Mouse (Mus musculus): ENCODE results near the gene Foxn3. TPM values are rescaled to one million over a fixed set of nuclear protein-coding genes. Genes with fewer than 3 reads are reported as not detected.

Gene Foxn3
- polyA plus RNA-seq, 1 experiment, result 35.7 TPM

DNA sequence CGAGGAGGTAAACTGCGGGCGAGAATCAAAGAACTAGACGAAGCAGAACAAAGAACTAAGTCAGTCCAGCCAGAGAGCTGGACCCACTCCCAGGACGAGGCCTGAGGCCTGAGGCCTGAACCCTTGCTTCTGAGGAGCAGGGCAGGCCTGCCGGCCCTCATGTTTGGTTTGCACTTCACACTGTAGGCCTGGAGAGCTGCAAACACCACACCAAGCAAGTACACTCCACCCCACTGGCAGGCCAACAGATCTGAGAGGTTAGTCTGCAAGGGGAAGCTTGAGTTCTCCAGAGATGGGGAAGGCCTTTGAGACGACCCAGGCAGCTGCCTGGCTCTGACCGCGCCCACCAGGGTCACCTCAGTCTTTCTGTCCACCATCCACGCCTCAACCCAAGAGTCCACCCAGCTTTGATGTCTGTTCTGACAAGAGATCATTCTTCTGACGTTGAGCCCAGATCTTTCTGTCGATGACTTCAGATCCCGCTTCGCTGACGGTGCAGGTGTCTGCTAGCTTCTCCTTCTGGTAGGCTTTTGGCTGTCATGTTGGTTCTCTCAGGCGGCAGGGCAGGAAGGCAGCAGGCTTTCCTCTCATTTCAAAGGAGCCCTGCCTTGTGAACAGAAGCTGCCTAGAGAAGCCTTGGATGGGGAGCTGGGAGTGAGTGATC lies 231.1 kb downstream of the Foxn3 start:
- peak; percentile 58 for DNase-seq (ENCODE audit: low read depth)
- no peak for TF ChIP-seq POLR2A (IDR thresholded peaks at IDR 0.05; ENCODE audit: borderline replicate concordance, extremely low read depth, insufficient read depth, insufficient read length, poor library complexity, severe bottlenecking)
- TF ChIP-seq CTCF (IDR thresholded peaks at IDR 0.05; ENCODE audit: borderline replicate concordance, extremely low read depth, insufficient read depth, insufficient read length), result no peak

DNA sequence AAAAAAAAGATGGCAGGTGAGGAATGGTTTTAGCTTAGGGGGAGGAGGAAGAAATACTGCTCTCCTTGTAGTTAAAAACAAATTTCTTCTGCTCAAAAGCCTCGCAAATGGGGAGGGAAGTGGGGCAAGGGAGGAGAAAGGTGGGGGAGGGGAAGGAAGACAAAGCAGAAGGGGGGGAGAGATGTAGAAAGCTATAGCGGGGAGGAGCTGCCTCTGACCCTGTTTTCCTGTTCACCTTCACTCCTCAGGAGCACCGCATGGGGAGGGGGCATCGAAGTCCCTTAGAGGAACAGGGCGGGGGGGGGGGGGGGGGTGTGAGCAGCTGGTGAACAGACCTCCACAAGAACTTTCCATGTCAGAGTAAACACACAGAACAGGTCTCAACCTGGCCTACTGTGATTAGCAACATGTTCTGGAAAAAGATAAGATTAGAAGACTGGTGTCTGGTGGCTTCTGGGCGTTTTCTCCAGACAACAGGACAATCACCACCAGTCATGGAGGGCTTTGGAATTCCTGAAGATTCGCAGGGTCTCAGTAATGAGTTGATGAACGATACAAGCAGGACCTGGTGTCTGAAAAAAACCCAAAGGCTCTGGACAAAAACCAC lies 231.9 kb downstream of the Foxn3 start:
- DNase-seq (ENCODE audit: low read depth), result no peak
- TF ChIP-seq POLR2A (IDR thresholded peaks at IDR 0.05; ENCODE audit: borderline replicate concordance, extremely low read depth, insufficient read depth, insufficient read length, poor library complexity, severe bottlenecking), result no peak
- no peak for TF ChIP-seq CTCF (IDR thresholded peaks at IDR 0.05; ENCODE audit: borderline replicate concordance, extremely low read depth, insufficient read depth, insufficient read length)

DNA sequence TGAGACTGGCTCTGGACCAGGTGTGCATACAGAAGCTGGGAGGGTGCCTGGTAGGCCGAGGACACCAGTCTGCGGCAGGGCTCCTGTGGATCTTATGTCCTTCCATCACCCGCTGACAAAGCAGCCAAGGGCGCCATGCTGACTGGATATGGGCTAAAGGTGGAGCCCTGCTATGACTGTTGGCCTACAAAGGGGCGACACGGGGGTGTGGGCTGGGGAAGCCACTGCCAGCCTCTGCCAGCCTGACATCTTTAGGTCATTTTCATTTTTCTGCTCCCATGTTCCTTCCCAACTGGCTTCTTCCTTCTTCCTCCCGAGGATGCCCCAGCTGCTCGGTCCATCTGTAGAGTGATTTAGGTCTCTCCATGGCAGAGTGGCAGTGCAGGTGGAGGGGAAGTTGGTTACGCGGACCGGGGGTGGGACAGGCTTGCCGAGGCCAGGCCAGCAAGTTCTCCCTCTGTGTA lies 232.5 kb downstream of the Foxn3 start:
- TF ChIP-seq CTCF (IDR thresholded peaks at IDR 0.05; ENCODE audit: borderline replicate concordance, extremely low read depth, insufficient read depth, insufficient read length) (no peak), POLR2A (IDR thresholded peaks at IDR 0.05; ENCODE audit: borderline replicate concordance, extremely low read depth, insufficient read depth, insufficient read length, poor library complexity, severe bottlenecking) (no peak)
- no peak for DNase-seq (ENCODE audit: low read depth)

DNA sequence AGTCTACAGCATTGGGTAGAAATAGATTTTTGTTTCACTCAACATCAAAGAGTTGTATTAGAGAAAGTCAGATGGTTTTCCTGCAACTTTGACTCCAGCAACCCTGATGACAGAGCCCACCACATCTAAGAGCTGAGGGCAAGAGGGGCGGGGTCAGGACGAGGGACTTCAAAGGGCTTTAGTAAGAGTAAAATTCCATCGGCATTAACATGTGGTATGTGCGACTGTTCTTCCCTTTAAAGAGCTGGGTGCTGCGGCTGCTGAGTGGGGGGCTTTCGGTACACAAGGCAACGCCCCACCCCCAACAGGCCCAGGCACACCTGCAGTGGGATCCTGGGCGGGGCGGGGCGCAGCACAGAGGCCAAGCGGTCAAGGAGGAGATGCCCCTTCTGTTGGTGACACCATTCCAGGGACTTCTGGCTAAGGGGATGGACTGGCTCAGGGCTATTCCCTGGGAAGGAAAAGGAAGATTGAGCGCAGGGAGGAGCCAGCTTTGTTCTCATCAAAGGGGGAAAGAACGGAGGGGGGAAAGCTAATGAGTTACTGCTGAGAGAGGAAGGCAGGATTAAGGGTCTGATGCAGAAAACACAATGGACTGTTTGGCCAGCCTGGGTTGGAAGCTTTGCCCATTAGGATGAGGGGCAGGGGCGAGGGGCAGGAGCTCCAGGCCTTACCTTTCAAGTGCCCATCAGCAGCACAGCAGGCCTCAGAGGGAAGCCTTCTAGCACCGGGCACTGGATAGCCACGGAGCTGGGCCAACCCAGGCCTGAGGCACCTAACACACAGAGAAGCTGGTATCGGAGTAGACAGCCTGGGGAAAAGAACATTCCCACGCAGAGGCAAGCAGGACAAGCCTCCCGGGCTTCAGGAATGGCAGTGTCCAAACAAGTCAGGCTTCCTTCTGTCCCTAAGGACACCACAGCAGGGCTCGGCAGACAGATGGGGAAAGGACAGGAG lies 233.8 kb downstream of the Foxn3 start:
- no peak for TF ChIP-seq POLR2A (IDR thresholded peaks at IDR 0.05; ENCODE audit: borderline replicate concordance, extremely low read depth, insufficient read depth, insufficient read length, poor library complexity, severe bottlenecking)
- TF ChIP-seq CTCF (IDR thresholded peaks at IDR 0.05; ENCODE audit: borderline replicate concordance, extremely low read depth, insufficient read depth, insufficient read length), result no peak
- peak; percentile 89 for DNase-seq (ENCODE audit: low read depth)

DNA sequence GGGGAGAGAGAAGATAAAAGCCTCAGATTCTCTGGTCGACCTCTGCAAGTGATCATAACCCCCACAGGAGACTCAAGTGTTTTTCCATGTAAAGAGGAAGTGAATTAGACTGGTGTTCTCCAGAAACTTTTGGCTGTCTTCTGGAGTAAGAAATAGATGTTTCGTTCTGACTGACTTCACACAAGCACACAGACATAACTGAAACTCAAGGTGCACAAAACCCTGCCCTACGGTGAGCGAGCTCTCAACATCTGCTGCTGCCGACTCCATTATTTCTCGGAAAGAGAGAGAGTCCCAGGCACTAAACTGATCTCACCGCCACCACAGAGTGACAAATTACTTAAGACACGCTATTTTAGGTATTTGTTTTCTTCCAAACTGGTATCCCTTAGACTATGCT lies 237.2 kb downstream of the Foxn3 start:
- TF ChIP-seq POLR2A (IDR thresholded peaks at IDR 0.05; ENCODE audit: borderline replicate concordance, extremely low read depth, insufficient read depth, insufficient read length, poor library complexity, severe bottlenecking), result no peak
- TF ChIP-seq CTCF (IDR thresholded peaks at IDR 0.05; ENCODE audit: borderline replicate concordance, extremely low read depth, insufficient read depth, insufficient read length), result no peak
- no peak for DNase-seq (ENCODE audit: low read depth)

DNA sequence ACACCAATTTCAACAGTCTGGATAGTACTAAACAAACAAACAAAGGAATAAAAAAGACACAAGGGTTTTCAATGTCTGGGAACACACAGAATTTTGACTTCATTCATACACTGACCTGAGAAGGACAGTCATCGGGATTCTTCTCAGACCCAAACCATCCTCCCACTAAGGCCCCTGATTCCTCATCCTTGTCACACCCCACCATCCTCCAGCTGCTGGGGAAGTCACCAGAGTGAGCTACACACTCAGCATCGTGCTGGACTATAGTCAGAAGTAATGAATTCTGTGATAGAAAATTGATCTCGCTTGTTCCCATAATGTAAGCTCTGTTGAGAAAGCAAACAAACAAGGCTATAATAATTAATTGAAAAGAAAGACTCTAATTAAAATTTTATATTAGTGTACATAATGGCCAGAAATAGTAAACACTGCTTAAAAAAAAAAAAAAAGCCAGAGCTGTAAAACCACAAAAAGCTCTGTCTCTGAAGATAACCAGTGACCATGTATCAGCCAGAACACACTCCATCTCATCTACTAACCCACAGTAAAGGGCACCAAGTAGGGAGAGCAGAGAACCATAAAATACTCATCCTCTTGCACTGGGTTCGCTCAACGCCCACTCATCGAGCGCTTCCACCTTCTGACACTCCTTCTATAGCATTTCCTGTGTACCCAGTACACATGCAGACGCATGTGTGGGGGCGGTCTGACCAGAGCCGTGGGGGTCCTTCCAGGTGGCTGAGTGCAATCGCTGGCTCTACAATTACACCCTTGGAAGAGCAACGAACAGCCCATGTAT lies 241.6 kb downstream of the Foxn3 start:
- DNase-seq (ENCODE audit: low read depth), result no peak
- TF ChIP-seq POLR2A (IDR thresholded peaks at IDR 0.05; ENCODE audit: borderline replicate concordance, extremely low read depth, insufficient read depth, insufficient read length, poor library complexity, severe bottlenecking) (no peak), CTCF (IDR thresholded peaks at IDR 0.05; ENCODE audit: borderline replicate concordance, extremely low read depth, insufficient read depth, insufficient read length) (no peak)

DNA sequence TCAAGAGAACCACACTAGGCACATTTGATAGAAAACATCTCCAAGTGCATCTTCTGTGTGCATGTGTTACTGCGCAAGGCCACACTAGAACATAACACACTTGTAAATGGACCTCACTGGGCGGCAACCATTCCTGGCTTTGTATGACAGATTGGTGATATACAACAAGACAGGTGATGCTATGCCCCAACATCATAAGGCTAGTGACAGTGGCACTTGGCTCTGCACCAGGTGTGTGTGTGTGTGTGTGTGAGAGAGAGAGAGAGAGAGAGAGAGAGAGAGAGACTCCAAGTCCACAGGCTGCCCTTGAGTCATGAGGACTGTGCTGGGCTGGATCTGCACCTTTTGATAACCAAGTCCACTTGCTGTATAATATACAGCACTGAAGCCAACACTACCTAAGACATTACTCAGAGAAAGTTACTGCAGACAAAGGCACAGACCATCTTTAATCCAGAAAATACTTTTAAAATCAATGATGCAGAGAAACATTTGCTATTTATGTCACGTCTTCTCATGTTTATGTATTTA lies 242.4 kb downstream of the Foxn3 start:
- DNase-seq (ENCODE audit: low read depth), result no peak
- TF ChIP-seq POLR2A (IDR thresholded peaks at IDR 0.05; ENCODE audit: borderline replicate concordance, extremely low read depth, insufficient read depth, insufficient read length, poor library complexity, severe bottlenecking) (no peak), CTCF (IDR thresholded peaks at IDR 0.05; ENCODE audit: borderline replicate concordance, extremely low read depth, insufficient read depth, insufficient read length) (no peak)

DNA sequence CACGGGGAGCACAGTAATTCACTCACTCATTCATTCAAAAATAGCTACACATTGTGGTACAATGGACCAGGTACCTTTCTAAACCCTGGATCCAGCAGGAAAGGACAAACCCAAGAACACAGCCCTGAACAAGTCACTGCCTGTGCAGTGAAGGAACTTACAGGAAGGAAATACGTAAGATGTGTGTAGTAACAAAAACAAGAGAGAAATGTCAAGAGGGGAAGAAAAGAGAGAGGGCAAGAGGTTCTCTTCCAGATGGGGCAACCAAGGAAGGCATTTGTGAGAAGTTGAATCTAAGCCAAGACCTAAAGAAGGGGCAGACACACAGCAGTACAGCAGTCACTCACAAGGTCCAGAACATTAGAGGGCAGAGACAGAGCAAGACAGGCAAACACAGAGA lies 243.5 kb downstream of the Foxn3 start:
- no peak for DNase-seq (ENCODE audit: low read depth)
- TF ChIP-seq CTCF (IDR thresholded peaks at IDR 0.05; ENCODE audit: borderline replicate concordance, extremely low read depth, insufficient read depth, insufficient read length), result no peak
- no peak for TF ChIP-seq POLR2A (IDR thresholded peaks at IDR 0.05; ENCODE audit: borderline replicate concordance, extremely low read depth, insufficient read depth, insufficient read length, poor library complexity, severe bottlenecking)

DNA sequence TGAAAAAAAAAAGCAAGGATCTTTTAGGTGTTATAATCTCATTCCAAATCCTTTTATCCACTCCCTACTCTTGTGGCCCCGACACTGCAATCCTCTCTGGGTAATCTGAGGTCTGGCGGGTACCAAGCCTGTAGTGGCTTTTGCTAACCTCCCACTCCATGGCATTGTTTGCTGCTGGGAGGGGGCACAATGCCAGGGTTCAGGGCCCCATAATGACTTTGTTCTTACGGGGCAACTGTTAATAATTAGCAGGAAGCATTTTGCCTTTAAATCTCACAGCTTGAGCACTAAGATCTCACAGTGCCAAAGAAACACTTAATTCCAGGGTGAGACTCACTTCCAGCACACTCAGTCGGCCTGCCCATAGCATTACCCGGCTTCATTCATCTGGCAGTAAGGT lies 244.2 kb downstream of the Foxn3 start:
- TF ChIP-seq CTCF (IDR thresholded peaks at IDR 0.05; ENCODE audit: borderline replicate concordance, extremely low read depth, insufficient read depth, insufficient read length) (no peak), POLR2A (IDR thresholded peaks at IDR 0.05; ENCODE audit: borderline replicate concordance, extremely low read depth, insufficient read depth, insufficient read length, poor library complexity, severe bottlenecking) (no peak)
- no peak for DNase-seq (ENCODE audit: low read depth)

DNA sequence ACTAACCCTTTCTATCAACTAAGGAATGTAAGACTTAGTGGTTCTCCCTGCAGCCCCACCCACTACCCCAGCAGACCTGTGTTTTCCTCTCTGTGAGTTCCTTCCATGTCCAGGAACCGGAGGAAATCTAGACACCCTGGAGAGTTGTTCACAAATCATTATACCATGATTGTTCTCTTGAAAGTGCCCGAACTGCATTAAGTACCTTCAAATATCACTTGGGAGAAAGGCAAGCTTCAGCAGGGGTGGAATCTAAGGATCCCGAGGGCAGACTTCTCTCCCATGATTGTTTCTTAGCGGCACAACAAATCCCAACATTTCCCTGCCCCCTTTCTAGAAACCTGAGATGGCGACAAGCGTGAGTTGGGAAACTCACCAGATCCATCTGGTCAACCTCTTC lies 247.5 kb downstream of the Foxn3 start:
- no peak for TF ChIP-seq CTCF (IDR thresholded peaks at IDR 0.05; ENCODE audit: borderline replicate concordance, extremely low read depth, insufficient read depth, insufficient read length)
- no peak for TF ChIP-seq POLR2A (IDR thresholded peaks at IDR 0.05; ENCODE audit: borderline replicate concordance, extremely low read depth, insufficient read depth, insufficient read length, poor library complexity, severe bottlenecking)

More for the DNA sequence above, 247.5 kb downstream of the Foxn3 start:
- no peak for DNase-seq (ENCODE audit: low read depth)
